Mouse (Mus musculus): ENCODE results near the gene Tctex1d4. TPM values are rescaled to one million over a fixed set of nuclear protein-coding genes. Genes with fewer than 3 reads are reported as not detected.

The Tctex1d4 gene
- total RNA-seq, 2 experiments from 2014 or later = not detected

DNA sequence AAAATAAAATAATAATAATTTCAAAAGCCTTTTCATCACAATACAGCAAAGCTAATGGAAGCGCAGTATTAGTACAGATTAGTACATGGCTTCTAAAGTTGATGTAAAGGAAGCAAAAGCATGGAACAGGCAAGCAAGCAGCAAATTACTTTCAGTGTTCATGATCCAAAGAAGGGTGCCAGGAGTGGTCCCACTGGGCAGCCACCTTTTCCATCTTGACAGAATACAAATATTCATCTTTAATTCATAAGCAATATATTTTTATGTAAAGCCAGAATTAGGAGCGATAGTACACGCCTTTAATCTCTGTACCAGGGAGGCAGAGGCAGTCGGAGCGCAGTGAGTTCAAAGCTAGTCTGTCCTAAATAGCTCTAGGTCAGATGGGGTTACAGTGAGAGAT, 7.0 kb upstream of the Tctex1d4 start:
- DNase-seq (ENCODE audit: low spot score in 2 of 2) = no peak

DNA sequence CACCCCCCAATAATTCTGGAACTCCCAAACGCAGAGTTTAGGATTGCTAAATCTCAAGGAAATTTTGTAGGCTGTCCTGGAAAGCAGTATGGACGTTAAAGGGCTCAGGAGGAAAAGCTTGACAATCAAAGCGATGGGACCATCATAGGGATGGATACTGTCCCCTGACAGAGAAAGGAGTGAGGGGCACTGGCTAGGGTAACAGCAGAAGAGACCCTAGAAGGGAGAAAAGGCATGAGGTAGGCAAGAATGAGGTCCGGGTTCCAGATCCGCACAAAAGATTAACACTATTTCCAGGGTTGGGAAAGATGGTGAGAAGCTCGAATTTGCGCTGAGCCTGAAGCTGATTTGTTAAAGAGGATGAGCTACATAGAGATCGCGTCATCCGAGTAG, 6.5 kb upstream of the Tctex1d4 start:
- no peak for DNase-seq (ENCODE audit: low spot score in 2 of 2)

DNA sequence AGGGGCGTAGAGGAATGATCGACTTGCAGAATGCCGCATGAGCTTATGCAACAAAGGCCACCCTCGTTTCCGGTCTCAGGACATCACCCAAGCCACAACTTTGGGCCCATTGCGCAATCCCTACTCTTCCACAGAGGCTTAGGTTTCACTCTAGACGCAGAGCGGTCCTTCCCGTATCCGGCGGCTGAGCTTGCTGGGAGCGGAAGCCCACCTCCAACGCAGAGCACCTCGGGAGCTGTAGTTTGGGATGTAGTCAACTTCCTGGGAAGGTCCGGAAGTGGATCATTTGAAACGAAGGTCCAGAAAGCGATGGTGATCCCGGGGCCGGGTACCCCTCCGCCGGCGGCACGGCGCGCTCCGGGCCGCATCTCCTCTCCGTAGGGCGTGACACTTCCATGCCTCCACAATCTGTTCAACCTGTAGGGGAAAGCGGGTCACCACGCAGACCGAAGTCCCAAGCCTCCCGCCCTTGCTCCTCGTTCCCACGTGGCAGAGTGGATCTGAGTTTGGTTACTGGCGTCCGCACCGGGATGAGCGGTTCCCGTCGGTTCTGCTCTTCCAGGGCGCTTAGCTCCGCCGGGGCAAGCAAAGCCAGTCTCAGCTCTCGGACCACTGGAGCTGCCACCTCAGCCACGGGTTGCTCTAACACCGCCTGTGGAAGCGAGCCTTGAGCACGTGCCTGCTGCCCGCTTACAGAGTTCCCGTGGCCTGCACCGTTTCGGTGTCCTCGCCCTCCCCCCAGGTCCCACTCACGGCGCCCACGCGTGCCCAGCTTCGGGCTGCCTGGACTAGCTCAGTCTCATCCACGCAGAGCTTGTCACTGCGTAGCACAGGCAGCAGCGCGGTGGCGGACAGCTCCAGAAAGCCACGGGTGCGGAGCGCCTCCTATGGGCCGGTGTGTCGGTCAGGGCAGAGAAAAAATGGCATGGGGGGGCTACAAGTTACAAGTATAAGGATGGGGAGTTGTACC, 5.9 kb upstream of the Tctex1d4 start:
- peak; percentile 72 to 86 for DNase-seq (ENCODE audit: low spot score in 2 of 2)

DNA sequence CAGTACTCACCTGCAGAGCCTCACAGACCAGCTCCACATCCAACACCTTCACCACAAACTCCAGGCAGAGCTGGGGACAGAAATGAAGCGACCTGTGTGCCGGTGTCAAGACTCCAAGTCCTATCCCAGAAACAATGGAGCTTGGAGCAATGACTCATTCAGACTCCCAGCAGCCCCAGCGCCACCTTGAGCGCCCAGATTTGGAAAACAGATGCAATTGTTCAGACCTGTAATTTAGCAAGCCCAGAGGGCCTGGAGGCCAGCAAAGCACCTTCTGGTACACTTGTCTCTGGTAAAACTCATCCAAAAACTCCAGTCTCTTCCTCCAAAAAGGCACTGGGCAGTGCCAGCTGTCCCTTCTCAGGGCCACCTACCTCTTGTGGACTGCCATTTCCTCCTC, 4.4 kb upstream of the Tctex1d4 start:
- no peak for DNase-seq (ENCODE audit: low spot score in 2 of 2)

DNA sequence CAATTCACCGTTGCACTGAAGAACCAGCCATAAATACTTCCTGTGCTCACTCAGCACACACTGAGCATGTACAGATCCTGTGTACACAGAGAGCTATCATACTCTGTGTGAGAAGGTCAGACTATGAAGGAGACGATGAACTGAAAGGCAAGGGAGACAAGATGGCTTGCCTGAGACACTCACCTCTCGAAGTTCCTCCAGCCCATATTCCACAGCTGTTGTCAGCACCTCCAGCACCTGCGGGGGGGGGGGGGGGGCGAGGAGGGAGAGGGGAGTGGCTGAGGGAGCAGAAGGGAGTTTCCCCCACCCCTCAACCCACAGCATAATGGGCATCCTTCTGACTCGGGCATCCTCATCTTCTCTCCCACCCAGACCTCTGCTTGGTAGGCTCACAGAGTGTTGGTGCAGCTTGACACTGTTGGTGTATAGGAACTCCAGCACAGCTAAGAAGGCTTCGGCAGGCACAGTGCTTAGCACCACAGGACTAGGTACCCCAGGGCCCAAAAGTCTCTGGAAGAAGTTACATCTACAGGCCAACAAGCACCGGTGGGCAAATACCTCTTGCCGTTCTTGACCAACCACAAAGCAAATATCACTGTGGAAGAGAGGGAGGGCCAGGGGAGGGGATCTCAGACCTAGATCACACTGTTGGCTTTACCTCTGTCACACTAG, 2.9 kb upstream of the Tctex1d4 start:
- no peak for DNase-seq (ENCODE audit: low spot score in 2 of 2)

DNA sequence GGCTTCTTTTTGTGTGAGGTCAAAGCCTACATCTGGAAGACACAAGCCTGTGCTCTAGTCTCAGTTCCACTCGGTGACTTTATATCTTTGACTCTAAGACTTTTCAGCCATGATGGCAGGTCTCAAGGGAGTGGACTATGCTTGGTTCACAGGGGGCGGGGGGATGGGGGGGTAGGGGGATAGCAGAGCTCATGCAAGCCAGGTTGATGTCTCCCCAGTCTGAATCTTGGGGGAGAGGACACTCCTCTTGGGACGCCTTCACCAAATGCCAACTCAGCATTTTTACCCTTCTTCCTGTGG, 2.4 kb upstream of the Tctex1d4 start:
- no peak for DNase-seq (ENCODE audit: low spot score in 2 of 2)

DNA sequence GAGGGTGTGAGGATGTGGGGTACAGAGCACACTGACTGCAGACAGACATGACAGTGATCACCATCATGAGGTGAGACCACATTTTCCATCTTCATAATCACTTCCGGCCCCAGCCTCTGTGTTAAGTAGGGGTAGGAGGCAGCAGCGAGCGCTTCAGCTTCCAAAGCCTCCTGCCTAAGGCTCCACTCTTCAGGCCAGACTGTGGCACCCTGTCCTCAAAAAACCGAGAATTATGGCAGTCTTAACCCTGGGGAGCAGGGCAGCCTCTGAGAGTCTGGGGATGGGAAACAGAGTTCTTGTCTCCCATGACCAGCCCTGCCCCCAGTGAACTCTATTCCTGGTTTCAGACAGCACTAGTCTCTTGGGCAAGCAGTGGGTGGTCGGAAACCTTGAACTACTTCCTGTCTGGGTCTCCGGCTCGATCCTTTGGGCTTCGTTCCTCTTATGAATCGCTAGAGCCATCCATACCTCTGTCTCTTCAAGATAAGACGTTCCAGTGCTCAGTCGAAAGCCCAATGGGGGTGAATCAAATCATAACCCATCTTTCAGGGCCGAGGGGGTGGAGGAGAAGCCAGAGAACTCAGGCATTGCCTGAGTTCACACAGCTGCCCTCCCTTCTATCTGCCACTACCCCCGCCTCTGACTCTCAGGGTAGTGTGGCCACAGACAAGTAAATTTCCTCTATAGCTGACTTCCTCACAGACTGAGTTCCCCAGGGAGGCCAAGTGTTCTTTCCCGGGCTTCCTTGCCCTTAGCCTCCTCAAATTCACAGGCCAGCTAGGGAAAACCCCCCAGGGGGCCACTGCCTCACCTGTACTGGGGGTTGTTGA, 1.9 kb upstream of the Tctex1d4 start:
- no peak for DNase-seq (ENCODE audit: low spot score in 2 of 2)

DNA sequence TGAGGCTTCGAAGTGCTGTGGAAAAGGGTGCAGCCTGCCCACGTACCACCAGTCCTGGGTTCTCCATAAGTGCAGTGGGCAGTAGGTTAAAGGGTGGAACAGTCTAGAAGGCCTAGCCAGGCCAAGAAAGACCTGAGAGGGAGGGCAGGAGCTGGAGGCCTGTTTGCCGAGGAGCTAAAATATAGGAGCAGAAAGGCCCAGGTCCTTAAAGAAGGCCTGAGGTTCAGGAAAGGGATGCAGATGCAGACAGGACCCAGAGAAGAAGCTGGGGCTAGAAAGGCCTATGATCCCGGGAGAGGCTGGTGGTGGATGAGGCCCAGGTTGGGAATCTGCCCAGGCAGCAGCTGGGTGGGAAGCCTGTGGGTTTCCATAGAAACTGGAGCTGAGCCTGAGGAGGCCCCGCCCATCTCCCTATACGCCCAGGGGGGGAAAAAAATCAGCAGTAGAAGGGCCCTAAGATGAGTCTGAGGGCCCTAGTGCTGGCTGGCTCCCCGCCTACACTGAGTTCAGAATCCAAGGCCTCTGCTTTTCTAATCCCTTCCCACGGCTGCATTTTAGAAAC, 1.2 kb upstream of the Tctex1d4 start, which contains the start of gene Btbd19:
Gene Btbd19 (minus strand): TSS at position 378 of the 562 bp plus-strand sequence.
- no peak for DNase-seq (ENCODE audit: low spot score in 2 of 2)

DNA sequence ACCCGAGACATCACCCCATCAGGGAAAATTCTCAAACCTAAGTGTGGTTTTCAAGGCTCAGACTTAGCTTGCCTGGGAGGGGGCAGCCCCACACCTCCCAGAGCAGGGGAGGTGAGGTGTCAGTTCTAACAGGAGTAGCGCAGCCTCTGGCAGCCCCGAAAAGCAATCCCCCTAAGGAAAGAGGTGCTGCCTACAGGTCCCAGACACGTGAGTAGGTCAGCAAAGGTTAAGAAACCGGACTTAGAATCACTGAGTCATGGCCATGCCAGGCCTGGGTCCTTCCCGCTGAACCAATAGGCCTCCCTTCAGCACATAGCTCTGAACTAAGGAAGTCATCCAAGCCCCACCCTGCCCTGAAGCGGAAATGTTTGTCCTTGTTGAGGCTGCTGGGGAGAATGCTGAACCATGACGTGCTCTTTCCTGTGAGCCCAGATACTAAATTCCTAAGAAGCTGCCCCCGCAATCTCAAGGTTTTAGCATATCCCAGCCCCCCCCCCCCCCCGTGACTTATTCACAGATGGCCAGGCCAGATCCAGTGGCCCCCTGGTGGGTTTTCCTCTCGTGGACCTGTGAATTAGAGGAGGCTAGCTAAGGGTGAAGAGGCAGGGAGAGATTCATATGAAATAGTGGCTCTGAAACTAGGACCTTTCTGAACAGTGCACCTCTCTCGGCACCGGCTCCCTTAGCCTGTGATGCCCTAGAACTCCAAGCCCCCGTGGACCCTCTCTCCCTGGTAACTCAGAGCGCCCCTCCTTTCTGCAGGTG, 502 bp upstream of the Tctex1d4 start:
- DNase-seq (ENCODE audit: low spot score in 2 of 2) = no peak

DNA sequence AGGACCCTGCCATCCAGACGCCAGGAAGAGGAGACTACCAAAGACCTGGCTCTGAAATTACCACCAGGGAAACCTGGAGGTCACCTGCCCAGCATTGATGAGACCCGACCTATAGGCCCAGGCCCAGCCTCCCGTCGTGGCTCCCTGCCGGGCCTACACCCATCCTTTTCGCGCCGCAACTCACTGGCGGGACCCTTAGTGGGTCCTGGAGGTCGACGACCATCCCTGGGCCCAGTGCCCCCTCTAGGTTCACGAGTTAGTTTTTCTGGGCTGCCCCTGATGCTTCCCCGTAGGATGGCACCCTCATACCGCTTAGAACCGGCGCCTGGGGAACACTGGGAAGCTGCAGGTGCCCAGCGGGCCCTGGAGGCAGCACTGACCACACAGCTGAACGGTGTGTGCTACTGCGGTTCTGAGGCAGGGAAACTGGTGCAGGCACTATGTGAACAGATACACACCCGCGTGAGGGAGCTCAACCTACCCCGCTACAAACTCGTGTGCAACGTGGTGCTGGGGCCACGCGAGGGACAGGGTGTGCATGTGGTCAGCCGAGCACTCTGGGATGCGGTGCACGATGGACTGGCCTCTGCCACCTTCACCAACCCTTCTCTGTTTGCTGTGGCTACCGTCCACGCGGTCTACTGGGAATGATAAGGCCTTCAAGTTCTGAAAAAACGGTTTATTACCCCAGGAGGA, 1.5 kb downstream of the Tctex1d4 start:
- no peak for DNase-seq (ENCODE audit: low spot score in 2 of 2)

DNA sequence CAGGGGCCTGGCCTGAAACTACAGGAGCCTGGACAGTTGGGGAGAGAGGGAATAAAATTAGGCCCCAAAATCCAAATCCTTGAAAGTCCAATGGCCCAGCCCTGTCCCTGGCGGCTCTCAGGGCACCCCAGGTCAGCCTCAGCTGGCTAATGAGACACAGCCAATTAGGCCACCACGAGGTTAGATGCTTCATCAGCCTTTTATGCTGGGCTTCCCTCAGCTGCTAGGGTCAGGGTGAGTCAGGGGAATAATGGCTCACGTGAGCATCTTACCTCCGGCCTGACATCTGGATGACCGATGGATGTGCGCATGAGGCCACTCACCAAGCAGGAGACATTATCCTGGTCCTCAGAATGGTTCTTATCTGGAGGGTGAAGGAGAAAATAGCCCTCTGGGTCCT, 4.2 kb downstream of the Tctex1d4 start:
- no peak for DNase-seq (ENCODE audit: low spot score in 2 of 2)

DNA sequence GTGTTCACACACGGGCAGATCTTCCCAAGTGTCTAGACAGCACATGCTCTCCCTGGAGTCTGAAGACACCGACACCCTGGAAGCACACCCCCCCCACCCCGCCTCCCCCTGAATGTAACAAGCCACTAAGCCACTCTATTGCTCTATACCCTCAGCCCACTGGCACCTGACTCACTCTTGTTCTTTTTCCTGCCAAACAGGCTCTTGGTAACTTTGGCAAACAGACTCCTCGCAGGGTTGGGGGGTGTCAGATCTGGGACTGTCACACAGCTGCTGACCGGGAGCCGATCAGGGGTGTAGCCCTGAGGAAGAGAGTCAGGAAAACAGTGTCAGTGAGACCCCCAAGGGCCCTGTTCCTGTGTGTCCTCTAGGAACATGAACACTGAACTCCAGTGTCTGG, 4.6 kb downstream of the Tctex1d4 start:
- no peak for DNase-seq (ENCODE audit: low spot score in 2 of 2)

DNA sequence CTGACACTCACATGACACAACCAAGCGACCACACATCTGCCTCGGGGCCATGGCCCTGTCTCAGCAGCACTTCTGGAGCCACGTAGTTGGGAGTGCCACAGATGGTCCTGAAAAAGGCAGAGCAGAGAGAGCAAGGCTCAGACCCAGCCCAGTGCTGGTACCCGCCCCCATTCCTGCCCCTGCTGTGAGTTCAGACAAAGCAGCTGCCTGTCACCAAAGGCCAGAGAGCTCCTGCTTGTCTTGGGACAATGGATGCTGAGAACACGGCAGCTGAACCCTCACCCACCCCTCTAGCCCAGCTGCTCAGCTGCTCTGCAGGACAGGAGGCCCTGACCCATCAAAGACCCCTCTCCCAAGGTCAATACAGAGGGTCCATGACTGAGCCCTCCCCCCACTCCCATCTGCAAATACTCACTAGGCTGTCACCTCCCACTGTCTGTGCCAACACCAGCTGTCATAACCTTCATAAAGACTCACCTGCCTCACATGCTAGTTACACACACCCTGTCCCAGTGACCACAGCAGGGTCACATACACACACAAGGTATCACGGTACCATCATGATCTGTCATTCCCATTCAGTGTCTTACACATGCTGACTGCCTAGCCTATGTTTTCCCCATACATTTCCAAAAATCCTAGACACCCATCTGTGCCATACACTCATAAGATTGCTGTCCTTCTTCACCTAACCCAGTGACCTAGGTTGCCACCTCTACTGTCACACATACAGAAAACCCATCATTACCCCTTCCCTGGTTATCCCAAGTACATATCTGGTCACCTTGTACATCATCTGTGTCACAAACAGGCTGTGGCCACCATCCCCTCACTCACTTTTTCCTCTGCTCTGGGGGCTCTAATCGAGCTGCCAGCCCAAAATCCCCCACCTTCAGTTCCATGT, 5.5 kb downstream of the Tctex1d4 start:
- DNase-seq (ENCODE audit: low spot score in 2 of 2) = no peak

DNA sequence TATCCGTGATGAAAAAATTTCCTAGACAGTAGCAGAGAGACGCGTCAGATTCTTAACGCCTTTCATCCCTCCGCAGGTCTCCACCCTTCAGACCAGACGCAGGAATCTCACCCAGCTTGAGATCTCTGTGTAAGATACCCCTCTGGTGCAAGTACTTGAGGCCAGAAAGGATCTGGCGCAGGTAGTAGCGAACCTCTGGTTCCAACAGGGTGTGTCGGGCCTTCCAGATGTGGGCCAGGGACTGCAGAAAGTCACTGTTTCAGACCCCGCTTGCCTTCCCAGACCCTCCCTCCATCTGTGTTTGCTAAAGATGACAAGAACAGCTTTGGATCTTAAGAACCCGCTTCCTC, 6.2 kb downstream of the Tctex1d4 start:
- no peak for DNase-seq (ENCODE audit: low spot score in 2 of 2)

DNA sequence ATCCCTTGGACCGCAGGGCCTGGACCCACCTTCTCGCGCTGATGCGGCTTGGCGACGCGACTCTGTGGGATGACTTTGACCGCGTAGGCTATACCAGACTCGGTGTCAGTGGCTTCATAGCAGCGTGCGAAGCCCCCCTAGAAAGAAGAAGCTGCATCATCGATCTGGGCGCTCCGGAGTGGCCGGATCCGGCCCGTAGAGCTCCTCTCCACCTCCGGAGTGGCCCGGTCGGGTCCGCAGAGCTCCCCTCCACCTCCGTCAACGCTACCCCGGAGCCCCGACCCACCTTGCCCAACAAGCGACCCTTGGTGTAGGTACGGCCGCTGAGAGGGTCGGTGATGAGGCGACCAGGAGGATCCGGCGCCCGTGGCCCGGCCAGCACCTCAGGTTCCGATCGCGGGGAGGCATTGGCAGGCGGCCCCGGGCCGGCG, 6.8 kb downstream of the Tctex1d4 start:
- DNase-seq (ENCODE audit: low spot score in 2 of 2) = no peak

DNA sequence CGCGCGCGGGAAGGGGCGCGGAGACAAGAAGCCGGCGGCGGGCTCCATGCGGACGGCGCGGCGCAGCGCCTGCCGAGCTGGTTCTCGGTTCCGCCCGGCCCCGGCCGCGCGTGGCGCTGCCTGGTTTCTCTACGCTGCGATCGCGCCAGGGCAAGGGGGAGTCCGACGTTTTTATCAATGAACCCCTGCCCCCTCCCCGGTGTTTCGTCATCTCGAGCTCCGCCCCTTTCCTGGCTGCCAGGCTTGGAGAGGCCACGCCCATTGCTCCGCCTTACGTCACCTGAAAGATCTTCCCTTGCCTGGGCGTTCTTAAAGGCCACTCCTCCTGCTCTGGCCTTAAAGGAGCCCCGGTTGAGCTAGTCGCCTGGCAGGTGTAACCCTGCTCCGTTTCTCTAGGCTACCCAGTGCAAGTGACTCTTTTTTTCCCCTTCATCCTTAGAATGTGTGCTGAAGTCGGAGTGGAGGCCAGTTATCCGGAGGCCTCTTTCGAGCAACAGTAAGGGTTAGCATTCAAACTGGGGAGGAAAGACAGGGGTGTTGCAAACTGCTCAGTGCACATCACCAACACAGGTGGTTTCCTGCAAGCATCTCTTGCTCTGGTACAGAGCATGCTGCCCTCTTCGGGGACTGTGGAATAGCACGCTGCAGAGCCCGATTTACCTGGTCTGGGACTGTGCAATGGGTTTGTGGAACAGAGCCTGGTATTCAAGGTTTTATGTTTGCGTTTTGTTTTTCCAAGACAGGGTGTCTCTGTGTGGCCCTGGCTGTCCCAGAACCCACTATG, 7.4 kb downstream of the Tctex1d4 start, which contains the start of gene Plk3:
Gene Plk3 (minus strand): TSS at position 147 of the 784 bp plus-strand sequence.
- peak; percentile 86 to 95 for DNase-seq (ENCODE audit: low spot score in 2 of 2)

DNA sequence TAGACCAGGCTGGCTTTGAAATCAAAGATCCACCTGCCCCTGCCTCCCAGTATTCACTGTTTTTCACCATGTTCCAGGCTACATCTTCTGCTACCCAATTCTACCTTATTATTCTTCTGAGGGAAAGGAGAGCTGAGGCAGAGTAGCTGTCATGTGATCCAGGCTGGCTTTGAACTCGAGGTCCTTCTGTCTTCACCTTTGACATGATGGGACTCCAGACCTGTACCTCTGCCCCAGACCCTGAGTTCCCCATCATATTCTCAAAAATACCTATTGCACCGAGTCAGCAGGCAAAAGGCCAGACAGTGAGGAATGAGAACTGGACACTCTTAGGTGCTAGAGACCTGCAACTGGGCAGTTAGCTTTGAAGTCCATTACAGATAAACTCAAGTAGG, 8.0 kb downstream of the Tctex1d4 start:
- no peak for DNase-seq (ENCODE audit: low spot score in 2 of 2)

DNA sequence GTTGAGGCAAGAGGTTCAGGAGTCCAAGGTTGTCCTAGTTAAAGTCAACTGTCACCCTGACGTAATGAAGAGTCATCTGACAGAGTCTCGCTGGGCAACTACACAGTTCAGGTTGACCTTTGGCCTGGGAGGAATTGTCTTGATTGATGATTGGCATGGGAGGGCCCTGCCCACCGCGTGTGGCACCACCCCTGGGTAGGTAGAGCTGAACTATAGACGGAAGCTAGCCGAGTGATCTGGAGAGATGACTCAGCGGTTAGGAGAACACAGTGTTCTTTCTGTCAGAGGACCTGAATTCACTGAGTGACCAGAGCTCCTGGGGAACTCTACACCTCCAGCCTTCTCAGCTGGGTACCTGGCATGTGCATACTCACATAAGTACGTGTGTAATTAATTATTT, 9.4 kb downstream of the Tctex1d4 start:
- DNase-seq (ENCODE audit: low spot score in 2 of 2) = no peak
